Mouse (Mus musculus): ENCODE results near the gene Csrp1.

GRCm38 (mm10) chr1:135673423-135673822 lies 46.4 kb upstream of the Csrp1 start:
- TF ChIP-seq CTCF (IDR thresholded peaks at IDR 0.05; ENCODE audit: insufficient read depth, low read depth, low read length) (no peak), POLR2A (IDR thresholded peaks at IDR 0.05; ENCODE audit: insufficient read depth, low read depth, low read length) (no peak)

Data from olfactory bulb, adult 2 months (tissue).